Mouse (Mus musculus): ENCODE measurements at regions not wholly inside any gene's neighbourhood (a gene's known extent, or its start where the extent isn't known, plus 50 kb on each side); places are given as distances from the start of the nearest gene placed in this dataset.
A peak's percentile ranks its signal among the peaks of the same experiment; 100 is the strongest.

- 67% methylated on average over 1 of the region's 1 CpGs for WGBS
- H3K27ac ChIP-seq = no peak overlapping the region
- DNase-seq (ENCODE audit: low spot score) = no peak
Measured at GRCm38 (mm10) chr8:97052436-97052835, 1164.1 kb upstream of the Got2 start.

GRCm38 (mm10) chr8:97039778-97040177 is 1151.4 kb upstream of the Got2 start:
- H3K9me3 ChIP-seq (replicated peaks) = no peaks in the 10 kb centered on the region
- peaks cover 27% of the 10 kb centered on the region for H3K4me1 ChIP-seq
- no peaks in the 10 kb centered on the region for H3K27me3 ChIP-seq (ENCODE audit: low read depth, poor library complexity, severe bottlenecking)
- no peak overlapping the region for H3K4me3 ChIP-seq
- H3K27ac ChIP-seq = peak overlapping the region; percentile 75
- no peaks in the 10 kb centered on the region for H3K36me3 ChIP-seq
- no peak for DNase-seq (ENCODE audit: low spot score)
- 16% methylated on average over 3 of the region's 3 CpGs for WGBS

More at GRCm38 (mm10) chr8:97052436-97052835, 1164.1 kb upstream of the Got2 start:
- no peaks in the 10 kb centered on the region for H3K4me1 ChIP-seq
- H3K27me3 ChIP-seq (ENCODE audit: low read depth, poor library complexity, severe bottlenecking) = no peaks in the 10 kb centered on the region
- H3K36me3 ChIP-seq = no peaks in the 10 kb centered on the region
- no peaks in the 10 kb centered on the region for H3K9me3 ChIP-seq (replicated peaks)
- no peak overlapping the region for H3K4me3 ChIP-seq

GRCm38 (mm10) chr8:97038854-97039253 is 1150.5 kb upstream of the Got2 start:
- 28% methylated on average over 5 of the region's 5 CpGs for WGBS
- Histone ChIP-seq H3K27me3 (ENCODE audit: low read depth, poor library complexity, severe bottlenecking) (no peaks in the 10 kb centered on the region), H3K9me3 (replicated peaks) (no peaks in the 10 kb centered on the region), H3K4me3 (no peak overlapping the region), H3K27ac (peak overlapping the region; percentile 75; the same call in 1 of the 2 replicates), H3K36me3 (no peaks in the 10 kb centered on the region), H3K4me1 (peaks cover 27% of the 10 kb centered on the region)
- DNase-seq (ENCODE audit: low spot score) = peak; percentile 33

GRCm38 (mm10) chr8:97032188-97032587 is 1143.8 kb upstream of the Got2 start:
- Histone ChIP-seq H3K27ac (no peak overlapping the region), H3K27me3 (ENCODE audit: low read depth, poor library complexity, severe bottlenecking) (no peaks in the 10 kb centered on the region), H3K4me1 (no peaks in the 10 kb centered on the region), H3K36me3 (no peaks in the 10 kb centered on the region), H3K4me3 (no peak overlapping the region), H3K9me3 (replicated peaks) (no peaks in the 10 kb centered on the region)
- DNase-seq (ENCODE audit: low spot score) = no peak
- 93% methylated on average over 4 of the region's 4 CpGs for WGBS

- no peak overlapping the region for H3K4me3 ChIP-seq
- no peak overlapping the region for H3K27ac ChIP-seq
- no peaks in the 10 kb centered on the region for H3K27me3 ChIP-seq (ENCODE audit: low read depth, poor library complexity, severe bottlenecking)
- DNase-seq (ENCODE audit: low spot score) = no peak
- H3K36me3 ChIP-seq = no peaks in the 10 kb centered on the region
- no peaks in the 10 kb centered on the region for H3K4me1 ChIP-seq
- no peaks in the 10 kb centered on the region for H3K9me3 ChIP-seq (replicated peaks)
Measured at GRCm38 (mm10) chr8:97015571-97015970, 1127.2 kb upstream of the Got2 start.

- Histone ChIP-seq H3K36me3 (no peaks in the 10 kb centered on the region), H3K27ac (no peak overlapping the region), H3K4me3 (no peak overlapping the region), H3K27me3 (ENCODE audit: low read depth, poor library complexity, severe bottlenecking) (no peaks in the 10 kb centered on the region), H3K9me3 (replicated peaks) (no peaks in the 10 kb centered on the region), H3K4me1 (no peaks in the 10 kb centered on the region)
- WGBS = 51% methylated on average over 3 of the region's 3 CpGs
- no peak for DNase-seq (ENCODE audit: low spot score)
Measured at GRCm38 (mm10) chr8:97004131-97004530, 1115.8 kb upstream of the Got2 start.

GRCm38 (mm10) chr8:96983103-96983502 is 1094.8 kb upstream of the Got2 start:
- Histone ChIP-seq H3K27me3 (ENCODE audit: low read depth, poor library complexity, severe bottlenecking) (no peaks in the 10 kb centered on the region), H3K36me3 (no peaks in the 10 kb centered on the region), H3K9me3 (replicated peaks) (no peaks in the 10 kb centered on the region), H3K4me1 (no peaks in the 10 kb centered on the region), H3K4me3 (no peak overlapping the region), H3K27ac (no peak overlapping the region)
- whole genome bisulfite sequencing = 90% methylated on average over 2 of the region's 2 CpGs
- no peak for DNase-seq (ENCODE audit: low spot score)

Data from limb, embryonic 10.5 days (tissue).